Mouse (Mus musculus) retina, postnatal 7 days (tissue): ENCODE data around the gene Sh3gl2.

Experiments
- DNase-seq: peaks from one replicate; pipeline ENCODE4 v3.0.0-alpha.2; 2012; ENCODE audit warnings: low read depth, low spot score

Sh3gl2 gene

GRCm38 (mm10) chr4:85232386-85233381 is 27.8 kb downstream of the Sh3gl2 start:
- DNase-seq, result no peak

GRCm38 (mm10) chr4:85241675-85242074 is 36.7 kb downstream of the Sh3gl2 start:
- no peak for DNase-seq

- DNase-seq, result no peak
Measured at GRCm38 (mm10) chr4:85242562-85242961, 37.6 kb downstream of the Sh3gl2 start.

GRCm38 (mm10) chr4:85248673-85249072 is 43.7 kb downstream of the Sh3gl2 start:
- no peak for DNase-seq

- no peak for DNase-seq
Measured at GRCm38 (mm10) chr4:85250271-85250670, 45.3 kb downstream of the Sh3gl2 start.

GRCm38 (mm10) chr4:85250786-85251185 is 45.9 kb downstream of the Sh3gl2 start:
- no peak for DNase-seq

- DNase-seq, result no peak
Measured at GRCm38 (mm10) chr4:85255771-85256389, 51.0 kb downstream of the Sh3gl2 start.

- no peak for DNase-seq
Measured at GRCm38 (mm10) chr4:85256461-85257202, 51.7 kb downstream of the Sh3gl2 start.

GRCm38 (mm10) chr4:85257771-85258341 is 52.9 kb downstream of the Sh3gl2 start:
- no peak for DNase-seq

GRCm38 (mm10) chr4:85260687-85261658 is 56.0 kb downstream of the Sh3gl2 start:
- no peak for DNase-seq

GRCm38 (mm10) chr4:85262146-85262545 is 57.2 kb downstream of the Sh3gl2 start:
- DNase-seq, result no peak

GRCm38 (mm10) chr4:85262606-85263005 is 57.7 kb downstream of the Sh3gl2 start:
- DNase-seq, result no peak

GRCm38 (mm10) chr4:85267456-85267855 is 62.5 kb downstream of the Sh3gl2 start:
- DNase-seq, result no peak

- no peak for DNase-seq
Measured at GRCm38 (mm10) chr4:85272877-85273276, 68.0 kb downstream of the Sh3gl2 start.

- no peak for DNase-seq
Measured at GRCm38 (mm10) chr4:85273452-85273851, 68.5 kb downstream of the Sh3gl2 start.

- no peak for DNase-seq
Measured at GRCm38 (mm10) chr4:85283151-85283550, 78.2 kb downstream of the Sh3gl2 start.

- DNase-seq, result no peak
Measured at GRCm38 (mm10) chr4:85289990-85290389, 85.1 kb downstream of the Sh3gl2 start.

- no peak for DNase-seq
Measured at GRCm38 (mm10) chr4:85291296-85291695, 86.4 kb downstream of the Sh3gl2 start.

- no peak for DNase-seq
Measured at GRCm38 (mm10) chr4:85293368-85293767, 88.4 kb downstream of the Sh3gl2 start.

- no peak for DNase-seq
Measured at GRCm38 (mm10) chr4:85300610-85301405, 95.9 kb downstream of the Sh3gl2 start.
